Mouse (Mus musculus) C2C12 (cell line): ENCODE results near the gene Dstn.

Experiments used
- CTCF ChIP-seq: IDR thresholded peaks from one replicate; pipeline ENCODE4 v1.5.1; 2011; ENCODE audit not compliant: control insufficient read depth, insufficient read depth, insufficient read length
- MAX ChIP-seq: IDR thresholded peaks from one replicate; pipeline ENCODE4 v1.6.1; 2011; ENCODE audit warnings: mild to moderate bottlenecking, control low read depth
- USF1 ChIP-seq: IDR thresholded peaks from one replicate; pipeline ENCODE4 v1.6.1; 2011; ENCODE audit warnings: low read depth, mild to moderate bottlenecking, control low read depth, moderate library complexity

- TF ChIP-seq CTCF = no peak
- no peak for TF ChIP-seq USF1
- TF ChIP-seq MAX = no peak
Observed at GRCm38 (mm10) chr2:143904896-143905295, 10.2 kb upstream of the Dstn start.
